Mouse (Mus musculus) heart, embryonic 11.5 days (tissue): Measurements from ENCODE around the gene Abr. TPM values are rescaled to one million over a fixed set of nuclear protein-coding genes. Genes with fewer than 3 reads are reported as not detected.

ENCODE experiments used
- ATAC-seq: fragments of 200-750 bp; cut with Nextera tagmentation; replicated peaks from 2 replicates; pipeline ENCODE4 v1.8.0; 2017; ENCODE audit warnings: moderate library complexity; ENCODE audit not compliant: insufficient number of reproducible peaks, low FRiP score, low TSS enrichment
- H3K27ac ChIP-seq: fragments of 300-500 bp; sonication (generic); 2 replicates; pipeline ENCODE4 v1.5.1; 2014; ENCODE audit warnings: mild to moderate bottlenecking, low read depth, low read length
- H3K27me3 ChIP-seq: fragments of 300-500 bp; sonication (generic); 2 replicates; pipeline ENCODE4 v1.6.1; 2014; ENCODE audit warnings: mild to moderate bottlenecking, low read length, mixed read lengths; ENCODE audit not compliant: control insufficient read depth, insufficient read depth
- H3K36me3 ChIP-seq: fragments of 300-500 bp; sonication (generic); 2 replicates; pipeline ENCODE4 v1.6.1; 2014; ENCODE audit warnings: mild to moderate bottlenecking, low read length, moderate library complexity, mixed read lengths; ENCODE audit not compliant: control insufficient read depth, insufficient read depth
- H3K4me1 ChIP-seq: fragments of 300-500 bp; sonication (generic); 2 replicates; pipeline ENCODE4 v1.6.1; 2014; ENCODE audit warnings: low read length; ENCODE audit not compliant: control insufficient read depth, insufficient read depth
- H3K4me2 ChIP-seq: fragments of 300-500 bp; sonication (generic); 2 replicates; pipeline ENCODE4 v1.6.1; 2014; ENCODE audit warnings: mild to moderate bottlenecking, moderate library complexity
- H3K4me3 ChIP-seq: fragments of 300-500 bp; sonication (generic); 2 replicates; pipeline ENCODE4 v1.5.1; 2014; ENCODE audit warnings: low read depth, low read length
- H3K9ac ChIP-seq: fragments of 300-500 bp; sonication (generic); 2 replicates; pipeline ENCODE4 v1.6.1; 2014; ENCODE audit warnings: mild to moderate bottlenecking, low read depth, low read length, moderate library complexity
- H3K9me3 ChIP-seq: fragments of 300-500 bp; sonication (generic); replicated peaks from 2 replicates; pipeline ENCODE4 v1.6.1; 2016; ENCODE audit warnings: low read length; ENCODE audit not compliant: control insufficient read depth
- WGBS: fragments of 180-500 bp; shearing (Covaris S2); extraction: QIAGEN DNeasy Blood & Tissue Kit; methylation state at CpG from one replicate; pipeline ENCODE4 v1.1.7; 2014; ENCODE audit not compliant: insufficient replicate concordance; 5-methylcytosine and 5-hydroxymethylcytosine counted together
- polyA plus RNA-seq: library from polyadenylated mRNA; unstranded; fragments of >200 nt; fragmentation: Nextera tagmentation; extraction: Ambion mirVana; gene quantifications from 2 replicates; pipeline ENCODE4 v1.2.1, GENCODE M21; 2014

Gene Abr
- polyA plus RNA-seq, 1 experiment from 2014 or later, result 22.9 TPM

- Histone ChIP-seq H3K4me1 (peaks cover 3% of the 10 kb centered on the region; the same call in 1 of the 2 replicates), H3K27ac (peak overlapping the region; percentile 92), H3K4me3 (peak overlapping the region; percentile 89), H3K36me3 (no peaks in the 10 kb centered on the region), H3K4me2 (peak overlapping the region; percentile 90), H3K27me3 (no peaks in the 10 kb centered on the region), H3K9me3 (no peaks in the 10 kb centered on the region), H3K9ac (peak overlapping the region; percentile 90)
- WGBS, result under 1% methylated on average over 26 of the region's 33 CpGs
- peak; percentile 70 for ATAC-seq
These were observed 223.8 kb downstream of the Abr start for GRCm38 (mm10) chr11:76398312-76398797.

DNA sequence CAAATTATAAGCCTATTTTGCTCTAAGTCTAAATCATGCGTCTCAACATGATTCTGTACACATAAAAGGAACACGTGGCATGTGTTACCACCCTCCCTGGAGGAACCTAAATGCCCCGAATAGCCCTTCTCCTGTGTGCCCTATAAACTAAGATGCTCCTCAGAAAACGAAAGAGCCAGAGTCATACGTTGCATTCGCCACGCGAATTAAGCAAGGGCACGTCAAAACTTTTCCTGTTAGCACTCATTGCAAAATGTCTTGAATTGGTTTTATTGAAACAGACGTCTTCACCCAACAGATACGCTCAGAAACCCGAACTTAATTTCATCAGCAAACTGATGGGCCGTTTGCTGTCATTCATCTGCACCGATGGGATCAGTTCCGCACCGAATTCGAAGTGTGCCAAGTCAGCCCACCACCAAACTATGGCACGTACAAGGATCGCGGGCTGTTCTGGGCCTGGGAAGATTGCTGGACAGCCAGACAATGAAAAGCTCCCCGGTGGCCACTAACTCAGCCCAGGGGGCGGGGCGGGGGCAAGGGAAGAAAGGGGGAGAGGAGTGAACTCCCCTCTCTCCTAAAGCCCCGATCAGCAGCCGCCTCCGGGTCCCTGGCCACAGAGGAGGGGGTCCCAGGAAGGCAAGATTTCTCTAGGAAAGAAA, 224.3 kb downstream of the Abr start:
- Histone ChIP-seq H3K4me3 (peak overlapping the region; percentile 89), H3K9ac (peak overlapping the region; percentile 90), H3K4me2 (peak overlapping the region; percentile 90), H3K27me3 (no peaks in the 10 kb centered on the region), H3K36me3 (no peaks in the 10 kb centered on the region), H3K9me3 (no peaks in the 10 kb centered on the region), H3K4me1 (peaks cover 3% of the 10 kb centered on the region; the same call in 1 of the 2 replicates), H3K27ac (peak overlapping the region; percentile 92)
- WGBS, result 2% methylated on average over 26 of the region's 26 CpGs
- peak; percentile 31; the same call in 1 of the 2 replicates for ATAC-seq

GRCm38 (mm10) chr11:76392996-76393395, 229.1 kb downstream of the Abr start:
- Histone ChIP-seq H3K4me1 (peaks cover 3% of the 10 kb centered on the region; the same call in 1 of the 2 replicates), H3K27ac (no peak overlapping the region), H3K4me2 (no peak overlapping the region), H3K9ac (no peak overlapping the region), H3K27me3 (no peaks in the 10 kb centered on the region), H3K9me3 (no peaks in the 10 kb centered on the region; the same call in 1 of the 2 replicates), H3K4me3 (no peak overlapping the region), H3K36me3 (peaks cover 4% of the 10 kb centered on the region; the same call in 1 of the 2 replicates)
- 83% methylated on average over 11 of the region's 11 CpGs for WGBS
- ATAC-seq, result no peak

- H3K4me2 ChIP-seq, result no peak overlapping the region
- 87% methylated on average over 7 of the region's 7 CpGs for WGBS
- ATAC-seq, result no peak
These were observed 229.6 kb downstream of the Abr start for GRCm38 (mm10) chr11:76392532-76392931.

DNA sequence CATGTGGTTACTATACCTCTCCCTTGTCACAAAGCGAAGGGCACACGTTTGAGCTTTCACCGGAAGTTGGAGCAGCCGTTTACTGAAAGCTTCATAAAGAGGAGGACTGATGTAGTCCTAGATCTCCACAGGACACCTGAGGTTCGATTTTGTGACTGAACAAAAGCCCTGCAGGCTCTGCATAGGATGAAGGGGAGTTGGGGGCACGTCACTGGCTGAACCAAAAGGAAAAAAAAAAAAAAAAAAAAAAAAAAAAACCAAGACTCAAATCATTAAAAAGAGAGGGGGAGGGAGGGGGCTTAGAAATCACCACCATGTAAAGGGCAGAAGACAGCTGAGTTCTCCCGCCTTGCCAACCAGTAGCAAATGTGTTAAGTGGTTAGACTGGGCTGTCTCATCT, 233.4 kb downstream of the Abr start:
- Histone ChIP-seq H3K4me2 (no peak overlapping the region), H3K9ac (no peak overlapping the region), H3K4me3 (no peak overlapping the region), H3K36me3 (peaks cover 4% of the 10 kb centered on the region; the same call in 1 of the 2 replicates), H3K27ac (no peak overlapping the region), H3K27me3 (no peaks in the 10 kb centered on the region), H3K9me3 (no peaks in the 10 kb centered on the region; the same call in 1 of the 2 replicates), H3K4me1 (peaks cover 14% of the 10 kb centered on the region; the same call in 1 of the 2 replicates)
- WGBS, result 58% methylated on average over 7 of the region's 7 CpGs
- ATAC-seq, result no peak

More at GRCm38 (mm10) chr11:76392532-76392931, 229.6 kb downstream of the Abr start:
- H3K9ac ChIP-seq, result no peak overlapping the region
- H3K4me3 ChIP-seq, result no peak overlapping the region
- H3K27me3 ChIP-seq, result no peaks in the 10 kb centered on the region
- no peak overlapping the region for H3K27ac ChIP-seq
- H3K9me3 ChIP-seq, result no peaks in the 10 kb centered on the region; the same call in 1 of the 2 replicates
- peaks cover 4% of the 10 kb centered on the region; the same call in 1 of the 2 replicates for H3K36me3 ChIP-seq
- 0 out of 2 replicates have a peak, but pooled peaks cover 3% of the 10 kb centered on the region for H3K4me1 ChIP-seq

GRCm38 (mm10) chr11:76387097-76387496, 235.0 kb downstream of the Abr start:
- peaks cover 17% of the 10 kb centered on the region for H3K4me1 ChIP-seq
- no peak for ATAC-seq
- no peak overlapping the region for H3K4me2 ChIP-seq
- H3K4me3 ChIP-seq, result no peak overlapping the region
- H3K9me3 ChIP-seq, result no peaks in the 10 kb centered on the region; the same call in 1 of the 2 replicates
- H3K27ac ChIP-seq, result no peak overlapping the region
- no peak overlapping the region for H3K9ac ChIP-seq
- peaks cover 2% of the 10 kb centered on the region; the same call in 1 of the 2 replicates for H3K36me3 ChIP-seq
- H3K27me3 ChIP-seq, result no peaks in the 10 kb centered on the region
- 76% methylated on average over 1 of the region's 1 CpGs for WGBS

GRCm38 (mm10) chr11:76385746-76386145, 236.4 kb downstream of the Abr start:
- no peak overlapping the region for H3K4me3 ChIP-seq
- H3K4me1 ChIP-seq, result peaks cover 19% of the 10 kb centered on the region
- H3K9me3 ChIP-seq, result no peaks in the 10 kb centered on the region; the same call in 1 of the 2 replicates
- no peaks in the 10 kb centered on the region for H3K27me3 ChIP-seq
- no peak overlapping the region for H3K4me2 ChIP-seq
- no peak overlapping the region for H3K9ac ChIP-seq
- no peaks in the 10 kb centered on the region for H3K36me3 ChIP-seq
- no peak for ATAC-seq
- WGBS, result 54% methylated on average over 3 of the region's 3 CpGs
- no peak overlapping the region for H3K27ac ChIP-seq

- no peaks in the 10 kb centered on the region for H3K9me3 ChIP-seq
- WGBS, result 71% methylated on average over 4 of the region's 4 CpGs
- H3K4me3 ChIP-seq, result no peak overlapping the region
- no peaks in the 10 kb centered on the region for H3K27me3 ChIP-seq
- peaks cover 25% of the 10 kb centered on the region for H3K4me1 ChIP-seq
- H3K4me2 ChIP-seq, result no peak overlapping the region
- no peak overlapping the region for H3K27ac ChIP-seq
- ATAC-seq, result no peak
- no peaks in the 10 kb centered on the region for H3K36me3 ChIP-seq
- 0 out of 2 replicates have a peak overlapping the region, but pooled peaks have one; percentile 28 for H3K9ac ChIP-seq
These were observed 237.1 kb downstream of the Abr start for GRCm38 (mm10) chr11:76385017-76385416.
